Mouse (Mus musculus): ENCODE data around the gene Maneal.

DNA sequence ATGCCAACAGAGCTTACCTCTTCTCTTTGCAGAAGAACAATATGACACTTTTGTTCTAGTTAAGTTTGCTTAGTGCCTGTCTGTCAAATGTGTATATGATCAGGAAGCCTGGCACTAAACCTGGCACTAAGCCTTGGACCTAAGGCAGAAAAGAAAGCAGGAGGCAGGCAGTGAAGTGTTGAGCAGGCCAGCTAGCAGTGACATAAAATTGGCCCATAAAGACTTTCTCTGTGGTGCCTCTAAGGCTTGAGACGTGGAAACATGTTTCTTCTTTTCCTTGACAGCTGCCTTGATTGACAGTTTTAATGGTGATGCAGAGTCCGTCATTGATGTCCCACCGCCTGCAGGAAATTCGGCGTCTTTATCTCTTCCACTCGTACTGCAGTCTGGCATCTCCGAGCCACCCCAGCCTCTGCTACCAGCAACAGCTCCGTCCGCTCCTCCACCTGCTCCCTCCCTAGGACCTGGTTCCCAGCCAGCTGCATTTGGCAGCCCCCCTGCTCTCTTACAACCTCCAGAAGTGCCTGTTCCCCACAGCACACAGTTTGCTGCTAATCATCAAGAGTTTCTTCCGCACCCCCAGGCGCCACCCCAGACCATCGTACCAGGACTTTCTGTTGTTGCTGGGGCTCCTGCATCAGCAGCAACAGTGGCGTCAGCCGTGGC, 23.8 kb downstream of the Maneal start:
- no peak for TF ChIP-seq HCFC1 (IDR thresholded peaks at IDR 0.05; ENCODE audit: borderline replicate concordance, insufficient read depth, low read length)
- TF ChIP-seq CHD2 (IDR thresholded peaks at IDR 0.05; ENCODE audit: low read depth, low read length), result no peak
